Mouse (Mus musculus): Measurements from ENCODE around the gene Ankrd36. TPM values are rescaled to one million over a fixed set of nuclear protein-coding genes. Genes with fewer than 3 reads are reported as not detected.
A peak's percentile ranks its signal among the peaks of the same experiment; 100 is the strongest.

Ankrd36 gene
- polyA plus RNA-seq, 1 experiment from 2014 or later: not detected

DNA sequence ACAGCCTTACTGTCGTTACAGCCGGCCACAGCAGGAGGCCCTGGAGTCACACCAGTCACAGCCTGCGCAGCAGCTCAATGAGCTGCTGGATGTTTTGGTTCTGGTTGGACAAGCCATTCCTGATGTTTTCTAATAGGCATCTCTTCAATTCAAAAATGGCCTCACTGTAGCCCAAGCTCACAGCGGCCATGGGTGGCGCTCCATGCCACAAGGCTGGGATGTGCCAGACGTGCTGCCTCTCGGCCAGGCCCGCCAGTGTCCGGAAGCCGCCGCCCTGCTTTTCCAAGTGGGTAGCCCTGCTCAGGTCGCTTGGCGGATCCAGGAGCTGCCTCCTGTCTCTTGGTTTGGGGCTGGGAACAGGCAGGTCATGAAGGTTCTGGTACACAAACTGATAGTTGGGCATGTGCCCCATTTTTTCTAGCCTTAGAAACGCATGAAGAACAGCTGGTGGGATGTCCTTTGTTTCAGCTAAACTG, 146.2 kb downstream of the Ankrd36 start, which contains the start of gene Mrps24:
Gene Mrps24 (minus strand): TSS at position 51 of the 476 bp plus-strand sequence.
- Histone ChIP-seq H3K27ac (replicated peaks) (no peak within 1 kb of the TSS), H3K27me3 (ENCODE audit: control insufficient read depth, insufficient read depth, low read length) (no peaks in the 10 kb centered on the region), H3K4me2 (replicated peaks; ENCODE audit: low read depth) (no peak within 1 kb of the TSS), H3K4me1 (replicated peaks; ENCODE audit: control insufficient read depth, insufficient read depth) (no peaks in the 10 kb centered on the region), H3K4me3 (ENCODE audit: low read depth, low read length) (no peak within 1 kb of the TSS), H3K9me3 (ENCODE audit: control insufficient read depth, low read length) (no peaks in the 10 kb centered on the region), H3K36me3 (ENCODE audit: control insufficient read depth, insufficient read depth, low read length) (peaks cover 19% of the 10 kb centered on the region), H3K9ac (ENCODE audit: low read length) (no peak within 1 kb of the TSS)
- no peak for TF ChIP-seq CTCF (IDR thresholded peaks at IDR 0.05; ENCODE audit: low read depth)
- TF ChIP-seq EP300 (optimal IDR thresholded peaks at IDR 0.05): no peak
- DNase-seq (ENCODE audit: low spot score): peak; percentile 11
- 83% methylated on average over 13 of the region's 14 CpGs for WGBS
- no peak for ATAC-seq (ENCODE audit: low FRiP score, low TSS enrichment)

DNA sequence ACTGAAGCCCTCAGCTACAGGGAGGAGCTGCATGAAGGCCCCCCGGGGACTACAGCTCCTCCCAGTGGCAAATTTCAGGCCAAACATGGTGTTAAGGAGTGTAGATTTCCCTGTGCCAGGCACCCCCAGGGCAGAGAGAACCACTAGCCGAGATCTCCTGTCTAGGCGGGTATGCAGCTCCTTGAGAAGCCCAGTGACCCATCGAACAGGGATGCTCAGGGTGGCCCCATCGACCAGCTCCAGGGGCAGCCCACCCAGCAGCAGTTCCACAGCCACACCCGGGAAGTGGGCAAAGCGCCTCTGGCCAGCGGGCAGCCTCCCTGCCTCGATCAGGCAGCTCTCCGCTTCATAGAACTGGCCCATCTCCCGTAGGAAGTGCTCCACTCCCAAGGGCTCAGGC, 146.8 kb downstream of the Ankrd36 start:
- peak; percentile 5; the same call in 1 of the 2 replicates for ATAC-seq (ENCODE audit: low FRiP score, low TSS enrichment)

DNA sequence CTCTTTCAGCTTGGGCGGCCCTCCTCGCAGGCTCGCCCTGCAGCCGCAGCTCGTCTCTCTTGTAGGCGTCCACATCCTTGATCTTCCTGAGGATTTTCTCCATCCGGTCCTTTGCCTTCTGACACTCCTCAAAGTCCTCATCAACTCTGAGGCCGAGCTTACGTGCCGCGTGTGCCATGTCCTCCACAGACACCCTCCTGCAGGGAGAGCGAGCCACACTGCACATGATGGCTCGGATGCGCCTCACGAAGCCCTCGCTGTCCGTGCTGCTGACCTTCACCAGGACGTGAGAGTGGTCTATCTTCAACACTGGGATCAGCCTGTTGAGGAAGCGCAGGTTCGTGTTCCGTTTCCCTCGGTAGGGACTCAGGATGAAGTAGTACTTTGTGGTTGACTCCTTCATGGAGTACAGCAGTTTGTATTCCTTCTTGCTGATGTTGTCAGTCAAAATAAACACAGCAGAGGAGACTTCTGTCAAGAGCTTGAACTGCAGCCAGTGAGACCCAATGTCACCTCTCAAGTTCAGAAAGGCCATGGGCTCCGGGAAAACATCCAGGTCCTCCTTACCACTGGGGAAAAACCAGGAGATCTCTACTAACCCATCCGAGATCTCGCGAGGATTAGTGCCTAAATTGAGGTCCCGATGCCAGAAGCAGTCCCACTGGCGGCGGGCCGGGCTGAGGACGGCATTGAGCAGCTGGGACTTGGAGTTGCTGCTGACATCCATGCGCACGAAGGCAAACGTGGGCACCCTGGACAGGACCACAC, 147.6 kb downstream of the Ankrd36 start:
- Histone ChIP-seq H3K4me1 (replicated peaks; ENCODE audit: control insufficient read depth, insufficient read depth) (no peaks in the 10 kb centered on the region), H3K9ac (ENCODE audit: low read length) (no peak overlapping the region), H3K9me3 (ENCODE audit: control insufficient read depth, low read length) (no peaks in the 10 kb centered on the region), H3K27me3 (ENCODE audit: control insufficient read depth, insufficient read depth, low read length) (no peaks in the 10 kb centered on the region), H3K4me2 (replicated peaks; ENCODE audit: low read depth) (no peak overlapping the region), H3K4me3 (ENCODE audit: low read depth, low read length) (no peak overlapping the region), H3K36me3 (ENCODE audit: control insufficient read depth, insufficient read depth, low read length) (peaks cover 19% of the 10 kb centered on the region), H3K27ac (replicated peaks) (no peak overlapping the region)
- 91% methylated on average over 34 of the region's 34 CpGs for WGBS
- TF ChIP-seq CTCF (IDR thresholded peaks at IDR 0.05; ENCODE audit: low read depth) (no peak), EP300 (optimal IDR thresholded peaks at IDR 0.05) (no peak)
- peak; percentile 7 for DNase-seq (ENCODE audit: low spot score)
- no peak for ATAC-seq (ENCODE audit: low FRiP score, low TSS enrichment)

More for the DNA sequence above, 146.8 kb downstream of the Ankrd36 start:
- Histone ChIP-seq H3K9me3 (ENCODE audit: control insufficient read depth, low read length) (no peaks in the 10 kb centered on the region), H3K9ac (ENCODE audit: low read length) (no peak overlapping the region), H3K4me3 (ENCODE audit: low read depth, low read length) (no peak overlapping the region), H3K27ac (replicated peaks) (no peak overlapping the region), H3K4me1 (replicated peaks; ENCODE audit: control insufficient read depth, insufficient read depth) (no peaks in the 10 kb centered on the region), H3K27me3 (ENCODE audit: control insufficient read depth, insufficient read depth, low read length) (no peaks in the 10 kb centered on the region), H3K36me3 (ENCODE audit: control insufficient read depth, insufficient read depth, low read length) (peaks cover 19% of the 10 kb centered on the region), H3K4me2 (replicated peaks; ENCODE audit: low read depth) (no peak overlapping the region)
- TF ChIP-seq CTCF (IDR thresholded peaks at IDR 0.05; ENCODE audit: low read depth): no peak
- no peak for TF ChIP-seq EP300 (optimal IDR thresholded peaks at IDR 0.05)
- peak; percentile 11 for DNase-seq (ENCODE audit: low spot score)
- 91% methylated on average over 11 of the region's 11 CpGs for WGBS

DNA sequence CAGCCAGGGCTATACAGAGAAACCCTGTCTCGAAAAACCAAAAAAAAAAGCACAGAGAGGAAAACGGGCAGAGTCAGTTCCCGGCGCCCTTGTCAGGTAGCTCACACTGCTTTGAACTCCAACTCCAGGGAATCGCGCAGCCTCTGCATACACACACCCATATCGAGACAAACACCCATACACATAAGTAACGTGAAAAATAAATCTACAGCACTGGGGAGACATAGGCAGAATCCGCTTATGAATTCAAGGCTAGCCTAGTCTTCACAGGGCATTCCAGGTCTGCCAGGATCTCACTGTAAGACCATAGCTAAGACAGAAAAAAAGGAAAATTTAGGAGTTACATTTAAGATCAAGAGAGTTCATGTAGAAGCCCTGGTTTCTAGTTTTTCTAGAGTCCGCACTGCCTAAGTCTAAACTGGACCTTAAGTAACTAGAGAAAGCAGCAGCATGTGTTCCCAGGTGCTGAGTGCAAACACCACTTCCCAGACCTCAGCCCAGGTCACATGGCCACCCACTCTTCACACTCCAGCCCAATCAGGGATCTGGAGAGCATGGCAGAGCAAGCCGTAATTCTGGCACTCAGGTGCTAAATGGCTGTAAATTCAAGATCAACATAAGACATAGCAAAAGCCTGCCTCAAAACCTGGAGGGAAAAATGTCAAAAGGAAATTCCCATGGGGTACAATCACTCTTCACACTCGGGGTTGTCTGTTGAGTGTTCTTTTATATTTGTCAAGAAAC, 149.3 kb downstream of the Ankrd36 start:
- H3K27me3 ChIP-seq (ENCODE audit: control insufficient read depth, insufficient read depth, low read length): no peaks in the 10 kb centered on the region
- H3K27ac ChIP-seq (replicated peaks): no peak overlapping the region
- no peaks in the 10 kb centered on the region for H3K9me3 ChIP-seq (ENCODE audit: control insufficient read depth, low read length)
- no peaks in the 10 kb centered on the region for H3K4me1 ChIP-seq (replicated peaks; ENCODE audit: control insufficient read depth, insufficient read depth)
- ATAC-seq (ENCODE audit: low FRiP score, low TSS enrichment) (no peak), DNase-seq (ENCODE audit: low spot score) (peak; percentile 5)
- WGBS: 94% methylated on average over 12 of the region's 12 CpGs
- peaks cover 19% of the 10 kb centered on the region for H3K36me3 ChIP-seq (ENCODE audit: control insufficient read depth, insufficient read depth, low read length)
- no peak overlapping the region for H3K4me3 ChIP-seq (ENCODE audit: low read depth, low read length)
- no peak for TF ChIP-seq CTCF (IDR thresholded peaks at IDR 0.05; ENCODE audit: low read depth)
- TF ChIP-seq EP300 (optimal IDR thresholded peaks at IDR 0.05): no peak
- no peak overlapping the region for H3K4me2 ChIP-seq (replicated peaks; ENCODE audit: low read depth)
- no peak overlapping the region for H3K9ac ChIP-seq (ENCODE audit: low read length)

DNA sequence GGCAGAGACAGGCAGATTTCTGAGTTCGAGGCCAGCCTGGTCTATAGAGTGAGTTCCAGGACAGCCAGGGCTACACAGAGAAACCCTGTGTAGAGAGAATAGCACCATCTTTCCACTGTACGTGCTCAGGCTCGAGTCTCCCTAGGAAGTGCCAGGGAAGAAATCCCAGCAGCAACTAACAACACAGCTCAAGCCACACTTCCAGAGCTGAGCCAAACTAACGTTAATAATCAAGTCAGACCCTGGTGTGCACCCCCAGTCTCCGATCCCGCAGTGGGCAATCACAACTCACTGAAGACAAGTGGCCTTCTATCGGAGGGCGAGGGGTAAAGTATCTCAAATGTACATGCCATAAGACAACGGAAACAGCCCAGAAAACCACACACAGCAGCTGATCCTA, 160.1 kb downstream of the Ankrd36 start:
- Histone ChIP-seq H3K27me3 (ENCODE audit: control insufficient read depth, insufficient read depth, low read length) (no peaks in the 10 kb centered on the region), H3K4me1 (replicated peaks; ENCODE audit: control insufficient read depth, insufficient read depth) (no peaks in the 10 kb centered on the region), H3K27ac (replicated peaks) (no peak overlapping the region), H3K4me3 (ENCODE audit: low read depth, low read length) (no peak overlapping the region), H3K9ac (ENCODE audit: low read length) (no peak overlapping the region), H3K9me3 (ENCODE audit: control insufficient read depth, low read length) (no peaks in the 10 kb centered on the region), H3K36me3 (ENCODE audit: control insufficient read depth, insufficient read depth, low read length) (peaks cover 3% of the 10 kb centered on the region; the same call in 1 of the 2 replicates), H3K4me2 (replicated peaks; ENCODE audit: low read depth) (no peak overlapping the region)
- WGBS: 83% methylated on average over 9 of the region's 9 CpGs
- no peak for DNase-seq (ENCODE audit: low spot score)
- ATAC-seq (ENCODE audit: low FRiP score, low TSS enrichment): no peak
- TF ChIP-seq CTCF (IDR thresholded peaks at IDR 0.05; ENCODE audit: low read depth): no peak
- no peak for TF ChIP-seq EP300 (optimal IDR thresholded peaks at IDR 0.05)

Measured in stomach, postnatal 0 days (tissue).